Mouse (Mus musculus): Measurements from ENCODE around the gene Gm17374. TPM values are rescaled to one million over a fixed set of nuclear protein-coding genes. Genes with fewer than 3 reads are reported as not detected.
"Not testable (repeated sequence)": the region's sequence is repeated elsewhere in the genome, so short reads cannot be mapped to it uniquely, and the experiment has no call there.

The Gm17374 gene
- polyA plus RNA-seq, 1 experiment from 2014 or later = not detected

DNA sequence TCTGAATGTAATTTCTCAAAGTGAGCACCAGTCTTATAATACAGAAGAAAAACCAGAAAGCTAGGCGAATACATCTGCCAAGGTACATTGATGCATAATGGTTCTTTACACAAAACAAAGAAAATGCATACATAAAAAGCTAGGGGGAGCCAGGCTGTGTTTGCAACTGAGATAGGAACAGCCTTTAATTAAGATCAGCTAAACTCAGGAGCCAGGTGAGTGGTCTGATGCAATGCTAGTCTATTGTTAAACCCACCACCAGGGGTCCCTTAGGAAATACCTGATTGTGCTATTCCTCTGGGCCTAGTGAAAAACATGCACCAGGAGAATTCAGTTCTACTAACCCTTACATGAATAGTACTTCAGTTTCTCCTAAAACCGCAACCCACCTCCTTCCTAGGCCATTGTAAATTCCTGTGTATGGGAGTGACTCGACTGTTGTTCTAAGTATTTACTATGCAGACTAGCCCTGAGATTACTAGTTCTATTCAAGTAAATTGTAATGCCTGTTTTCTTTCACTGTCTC lies 33.9 kb downstream of the Gm17374 start:
- 92% methylated on average over 3 of the region's 3 CpGs for WGBS
- not testable (repeated sequence) for H3K9me3 ChIP-seq (replicated peaks); H3K4me3 ChIP-seq; H3K4me1 ChIP-seq (replicated peaks); H3K27ac ChIP-seq; H3K27me3 ChIP-seq; H3K9ac ChIP-seq; H3K4me2 ChIP-seq; ATAC-seq (replicated peaks; ENCODE audit: insufficient number of reproducible peaks, insufficient read depth, low FRiP score, low read depth)
- peaks cover 41% of the 10 kb centered on the region for H3K36me3 ChIP-seq

DNA sequence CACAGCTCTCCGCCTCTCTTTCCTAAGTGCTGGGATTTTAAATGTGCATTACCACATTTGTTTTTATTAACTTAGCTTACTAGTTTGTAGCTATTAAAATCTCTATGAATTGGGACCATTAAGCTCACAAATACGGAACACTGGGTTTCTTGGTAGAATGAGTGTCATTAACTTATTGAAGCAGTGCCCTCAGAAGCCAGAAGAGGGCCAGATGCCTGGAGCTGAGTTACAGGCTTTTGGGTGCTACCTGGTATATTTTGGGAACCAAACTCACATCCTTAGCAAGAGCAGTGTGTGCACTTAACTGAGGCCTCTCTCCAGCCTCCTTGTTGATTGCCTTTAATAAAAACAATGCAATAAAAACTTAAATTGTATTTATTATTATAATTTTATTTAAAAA lies 48.9 kb downstream of the Gm17374 start:
- no peak overlapping the region for H3K9ac ChIP-seq
- no peak for ATAC-seq (replicated peaks; ENCODE audit: insufficient number of reproducible peaks, insufficient read depth, low FRiP score, low read depth)
- no peak overlapping the region for H3K27ac ChIP-seq
- H3K36me3 ChIP-seq = peaks cover 31% of the 10 kb centered on the region
- 71% methylated on average over 2 of the region's 2 CpGs for WGBS
- H3K4me2 ChIP-seq = no peak overlapping the region
- H3K9me3 ChIP-seq (replicated peaks) = no peaks in the 10 kb centered on the region
- H3K4me3 ChIP-seq = no peak overlapping the region
- H3K27me3 ChIP-seq = no peaks in the 10 kb centered on the region
- peaks cover 11% of the 10 kb centered on the region for H3K4me1 ChIP-seq (replicated peaks)

DNA sequence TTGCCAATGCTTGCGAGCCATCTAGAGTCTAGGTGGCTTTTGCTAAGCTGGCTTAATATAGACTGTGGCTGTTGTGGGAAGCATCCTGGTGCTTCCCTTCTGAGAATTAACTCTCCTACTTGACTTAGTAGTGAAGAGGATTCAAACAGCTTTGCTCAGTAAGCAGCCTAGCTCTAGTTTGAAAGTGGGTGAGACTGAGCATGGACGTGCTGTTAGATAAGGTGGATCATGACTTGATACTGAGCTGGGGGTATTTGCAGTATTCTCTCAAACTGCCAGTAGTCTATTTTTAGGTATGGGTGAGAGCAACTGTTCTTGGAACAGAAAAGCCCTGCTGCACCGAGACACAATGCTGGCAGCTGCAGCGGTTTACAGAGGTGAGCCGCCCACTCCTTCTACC lies 50.7 kb downstream of the Gm17374 start:
- Histone ChIP-seq H3K4me3 (peak overlapping the region; percentile 21; the same call in 1 of the 2 replicates), H3K27ac (peak overlapping the region; percentile 80), H3K27me3 (no peaks in the 10 kb centered on the region), H3K9ac (peak overlapping the region; percentile 25; the same call in 1 of the 2 replicates), H3K9me3 (replicated peaks) (no peaks in the 10 kb centered on the region), H3K4me1 (replicated peaks) (peaks cover 11% of the 10 kb centered on the region), H3K36me3 (peaks cover 26% of the 10 kb centered on the region), H3K4me2 (peak overlapping the region; percentile 49)
- 47% methylated on average over 5 of the region's 5 CpGs for WGBS
- peak; percentile 58; the same call in 1 of the 2 replicates for ATAC-seq (replicated peaks; ENCODE audit: insufficient number of reproducible peaks, insufficient read depth, low FRiP score, low read depth)

Other genes starting within 250 kb of the Gm17374 start
- 13.9 and 15.4 TPM in 2 replicates for gene Tasp1, start 85.2 kb upstream of the Gm17374 start, polyA plus RNA-seq (2015; fragmentation: Nextera tagmentation; extraction: Ambion mirVana)
- 12.8 and 14.9 TPM in 2 replicates for gene Esf1, start 18.5 kb downstream of the Gm17374 start, polyA plus RNA-seq (2015; fragmentation: Nextera tagmentation; extraction: Ambion mirVana)
- 33.6 and 39.2 TPM in 2 replicates for gene Ndufaf5, start 18.6 kb downstream of the Gm17374 start, polyA plus RNA-seq (2015; fragmentation: Nextera tagmentation; extraction: Ambion mirVana)
- gene Sel1l2, start 237.7 kb downstream of the Gm17374 start, polyA plus RNA-seq (2015; fragmentation: Nextera tagmentation; extraction: Ambion mirVana) = not detected in 2 replicates
- 23.3 and 25.3 TPM in 2 replicates for gene Macrod2, start 243.3 kb downstream of the Gm17374 start, polyA plus RNA-seq (2015; fragmentation: Nextera tagmentation; extraction: Ambion mirVana)

Data from heart, embryonic 15.5 days (tissue).